Mouse (Mus musculus) T-helper 1 cell (primary cell): ENCODE measurements at regions not wholly inside any gene's neighbourhood (a gene's known extent, or its start where the extent isn't known, plus 50 kb on each side); places are given as distances from the start of the nearest gene placed in this dataset.
"Not testable (repeated sequence)": the region's sequence is repeated elsewhere in the genome, so short reads cannot be mapped to it uniquely, and the experiment has no call there.

ENCODE experiments used
- in situ Hi-C: fragments of 300-600 bp; cut with MboI, MseI; formaldehyde crosslinking; loops from one replicate; pipeline ENCODE4 v1.15.1; 2025; ENCODE audit warnings: high pct_unique_total_duplicates

DNA sequence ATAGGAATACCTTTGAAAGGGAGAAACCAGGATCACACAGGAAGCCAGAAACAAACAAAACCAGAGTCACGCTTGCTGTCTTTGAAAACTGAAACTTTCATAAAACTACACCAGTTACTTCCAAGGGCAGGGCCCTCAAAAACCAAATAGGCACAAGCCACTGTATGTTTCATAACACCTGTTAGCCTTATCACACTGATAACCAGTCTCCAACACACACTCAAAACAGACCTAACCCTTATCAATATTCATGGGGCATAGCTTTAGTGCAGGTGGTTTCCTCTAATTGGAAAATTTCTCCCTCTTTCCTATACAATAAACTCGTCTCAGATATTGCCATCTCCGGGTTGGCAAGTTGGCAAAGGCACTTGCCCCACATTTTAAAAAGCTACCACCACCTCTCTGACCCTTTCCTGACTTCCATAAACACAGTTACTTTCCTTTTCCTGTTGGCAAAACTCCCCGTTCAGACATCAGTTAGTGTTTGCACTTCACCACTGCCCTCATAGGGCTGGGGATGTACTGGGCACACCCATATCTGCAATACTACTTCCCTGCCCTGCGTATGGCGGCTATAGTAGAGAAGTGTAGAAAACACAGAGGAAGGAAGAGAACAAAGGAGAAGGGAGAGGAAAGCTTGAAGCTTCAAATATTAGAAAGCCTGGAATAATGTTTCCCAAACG is 169.1 kb upstream of the Col8a1 start:
- in situ Hi-C loops = no loop called here

DNA sequence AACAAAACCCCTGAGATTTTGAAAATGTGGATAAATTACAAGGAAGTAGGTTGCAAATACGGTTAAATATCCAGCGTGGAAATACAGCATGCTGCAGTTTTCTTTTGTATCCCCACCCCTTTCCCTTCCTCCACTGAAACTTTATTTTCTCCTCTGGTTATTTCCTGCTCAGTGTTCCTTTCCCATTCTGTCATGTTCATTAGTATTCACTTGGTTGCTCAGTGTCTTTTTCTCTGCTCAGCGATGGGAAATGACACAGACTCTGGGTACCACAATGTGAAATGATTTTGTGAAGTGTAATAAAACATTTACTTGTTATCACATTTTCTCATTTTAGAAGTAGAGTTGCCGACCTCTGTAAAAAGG is 169.6 kb upstream of the Col8a1 start:
- in situ Hi-C loops = no loop called here

DNA sequence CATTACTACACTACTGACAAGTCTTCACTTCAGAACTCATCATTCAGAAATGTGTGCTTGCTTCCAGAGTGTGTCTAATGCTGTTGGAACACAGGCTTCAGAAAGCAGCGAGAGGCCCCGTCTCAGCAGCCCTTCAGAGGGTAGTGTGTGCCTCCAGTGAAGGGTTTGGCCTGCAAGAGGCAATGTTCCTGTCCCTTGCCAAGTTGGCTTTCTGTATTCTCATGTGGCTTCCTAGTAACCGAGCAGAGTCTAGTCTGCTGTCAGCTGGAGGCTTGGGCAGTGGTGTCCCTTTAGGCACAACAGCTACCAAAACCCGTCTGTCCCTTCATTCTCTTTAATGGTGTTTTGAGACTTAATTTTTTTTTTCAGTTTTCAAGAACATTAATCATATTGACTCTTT is 173.3 kb upstream of the Col8a1 start:
- in situ Hi-C loops = no loop called here

DNA sequence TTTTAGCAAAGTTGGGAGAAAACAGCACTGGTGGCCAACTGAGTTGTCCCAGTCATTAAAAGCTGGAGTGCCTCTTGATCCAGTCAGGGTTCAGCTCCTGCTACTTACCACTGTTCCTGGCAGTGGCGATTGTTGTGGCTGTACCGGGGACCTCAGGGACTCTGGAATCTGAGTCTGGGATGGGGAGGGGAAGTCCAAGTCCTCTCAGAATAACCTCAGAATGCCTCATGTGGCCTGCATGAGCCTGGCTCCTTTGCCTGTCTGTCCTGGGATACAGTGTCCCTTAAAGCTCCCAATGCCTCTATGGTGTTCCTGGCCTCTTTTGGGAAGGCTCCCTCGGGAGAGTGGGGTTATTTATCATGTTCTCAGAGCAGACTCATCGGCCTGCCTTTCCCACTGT is 173.8 kb upstream of the Col8a1 start:
- in situ Hi-C loops = no loop called here

DNA sequence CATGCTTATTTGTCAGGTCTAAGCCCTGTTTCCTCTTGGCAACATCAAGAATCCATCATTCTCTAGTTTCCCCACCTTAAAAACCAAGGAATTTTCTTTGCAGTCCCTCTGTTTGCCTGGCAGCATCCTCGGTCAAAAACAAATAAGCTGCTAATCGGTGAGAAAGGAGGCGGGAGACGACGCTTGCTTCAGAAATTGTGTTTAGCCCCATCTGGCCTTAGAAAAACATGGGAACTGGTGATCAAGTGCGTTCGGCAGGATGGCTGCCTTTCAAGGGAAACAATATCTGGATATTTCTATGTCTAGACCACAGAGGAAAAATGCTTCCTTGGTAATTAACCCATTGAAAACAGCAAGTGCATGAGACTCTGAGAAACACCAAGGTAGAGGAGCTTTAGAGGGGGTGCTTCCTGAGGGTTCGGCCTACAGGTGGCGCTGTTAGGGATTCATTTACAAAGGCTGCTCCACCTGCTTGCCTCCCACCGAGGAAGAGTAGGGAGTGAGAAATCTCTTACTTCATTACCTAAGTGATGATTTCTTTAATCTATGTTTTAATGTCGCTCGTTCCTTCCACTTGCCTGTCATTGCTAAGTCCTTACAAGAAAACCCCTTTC is 174.7 kb upstream of the Col8a1 start:
- in situ Hi-C loops = no loop called here

DNA sequence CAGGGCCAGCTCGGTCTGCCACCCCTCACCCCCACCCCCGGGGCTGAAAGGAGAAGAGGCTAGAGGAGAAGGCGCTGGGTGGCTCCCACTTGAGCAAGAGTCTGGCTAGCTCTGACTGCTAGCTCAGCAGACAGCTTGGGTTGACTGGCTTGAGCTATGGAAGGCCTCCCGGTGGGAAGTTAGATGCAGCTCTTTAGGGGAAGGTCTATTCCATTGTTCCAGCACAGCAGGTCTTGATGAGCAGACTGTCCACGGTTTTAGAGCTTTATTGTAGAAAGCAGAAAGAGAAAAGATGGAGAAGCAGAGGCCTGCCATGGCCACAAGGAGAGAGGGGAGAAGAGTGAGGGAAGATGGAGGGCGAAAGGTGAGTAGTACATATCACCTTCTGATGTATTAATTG is 190.9 kb upstream of the Col8a1 start:
- in situ Hi-C loops = no loop called here

DNA sequence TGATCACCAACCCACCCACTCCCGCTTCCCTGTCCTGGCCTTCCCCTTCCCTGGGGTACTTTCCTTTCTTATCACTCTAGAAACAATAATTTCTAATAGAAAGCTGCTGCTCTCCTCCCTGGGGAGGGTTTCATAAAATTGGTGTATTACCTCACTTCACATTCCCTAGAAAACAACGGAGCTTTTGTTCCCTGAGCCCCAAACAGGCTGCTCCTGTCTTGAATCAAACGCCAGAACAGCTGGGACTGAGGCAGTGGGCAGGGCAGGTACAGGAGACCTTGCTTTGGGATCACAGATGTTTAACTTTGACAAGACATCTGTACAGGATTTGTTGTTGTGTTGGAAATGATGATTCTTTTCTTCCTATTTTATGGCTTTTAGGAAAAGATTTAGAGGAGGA is 192.8 kb upstream of the Col8a1 start:
- in situ Hi-C loops = no loop called here

DNA sequence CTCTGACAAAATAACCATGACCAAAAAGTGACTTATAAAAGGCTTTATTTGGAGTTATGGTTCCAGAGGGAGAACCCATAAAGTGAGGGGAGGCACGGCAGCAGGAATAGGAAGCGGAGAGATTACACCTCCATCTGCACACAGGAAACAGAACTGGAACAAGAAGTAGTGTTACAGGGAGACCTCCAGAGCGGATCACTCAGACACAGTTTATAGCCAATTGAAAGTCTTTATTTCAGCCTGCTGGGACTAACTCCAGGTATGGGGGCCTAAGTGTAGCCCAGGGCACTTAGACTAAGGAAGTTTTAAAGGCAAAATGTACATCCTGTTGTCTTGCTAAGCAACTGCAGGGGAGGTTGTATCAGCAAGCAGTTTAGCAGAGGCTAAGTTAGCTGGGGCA is 195.1 kb upstream of the Col8a1 start:
- in situ Hi-C loops = no loop called here

DNA sequence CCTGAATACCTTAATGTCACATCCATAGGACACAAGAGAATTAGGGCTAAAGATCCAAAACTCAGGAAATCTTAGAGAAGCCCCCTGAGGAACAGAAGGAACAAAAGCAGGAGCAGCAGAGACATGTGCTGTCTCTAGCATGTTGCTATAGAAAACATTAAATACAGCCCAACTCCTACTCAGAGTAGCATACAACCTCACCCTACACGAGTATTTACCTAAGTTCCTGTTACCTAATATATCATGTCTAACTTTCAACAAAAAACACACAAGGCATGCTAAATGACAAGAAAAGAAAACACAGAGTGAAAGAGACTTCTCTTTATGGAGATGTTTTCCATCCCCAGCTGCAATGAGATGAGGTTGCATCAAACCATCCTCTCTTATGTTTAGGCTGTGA is 216.4 kb upstream of the Col8a1 start:
- in situ Hi-C loops = no loop called here

DNA sequence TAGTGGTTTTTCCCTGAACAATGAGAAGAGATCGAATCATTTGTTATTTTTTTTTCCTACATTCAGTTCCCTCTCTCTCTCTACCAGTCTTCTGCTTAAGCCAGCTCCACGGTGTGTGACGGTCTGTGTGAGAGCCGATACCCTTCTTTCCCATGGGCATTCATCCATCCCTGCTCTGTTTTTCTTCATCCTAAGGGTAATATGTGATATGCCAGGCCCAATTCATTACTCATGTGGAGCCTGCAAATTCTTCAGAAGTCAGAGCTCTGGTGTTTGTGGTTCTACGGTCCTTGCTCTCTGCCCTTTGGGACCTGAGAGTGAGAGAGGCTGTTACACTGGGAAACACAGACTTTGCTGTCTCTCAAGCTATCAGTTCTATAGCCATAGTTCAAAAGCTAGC is 229.6 kb upstream of the Col8a1 start:
- in situ Hi-C loops = no loop called here

DNA sequence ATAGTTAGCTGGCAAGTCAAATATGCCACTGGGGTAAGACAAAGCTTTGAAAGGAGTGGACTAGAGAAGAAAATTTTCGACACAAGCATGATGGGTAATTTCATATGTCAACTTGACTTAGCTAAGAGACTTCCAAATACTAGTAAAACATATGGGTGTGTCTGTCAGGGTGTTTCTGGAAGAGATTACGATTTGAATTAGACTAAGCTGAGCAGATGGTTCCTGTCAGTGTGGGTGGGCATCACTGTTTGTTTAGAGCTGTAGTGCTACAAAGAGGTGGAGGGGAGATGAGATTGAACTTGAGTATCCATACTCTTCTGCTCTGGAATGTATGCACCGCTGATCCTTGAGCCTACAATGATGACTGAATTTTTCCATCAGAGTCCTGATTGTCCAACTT is 251.2 kb upstream of the Col8a1 start:
- in situ Hi-C loops = no loop called here

DNA sequence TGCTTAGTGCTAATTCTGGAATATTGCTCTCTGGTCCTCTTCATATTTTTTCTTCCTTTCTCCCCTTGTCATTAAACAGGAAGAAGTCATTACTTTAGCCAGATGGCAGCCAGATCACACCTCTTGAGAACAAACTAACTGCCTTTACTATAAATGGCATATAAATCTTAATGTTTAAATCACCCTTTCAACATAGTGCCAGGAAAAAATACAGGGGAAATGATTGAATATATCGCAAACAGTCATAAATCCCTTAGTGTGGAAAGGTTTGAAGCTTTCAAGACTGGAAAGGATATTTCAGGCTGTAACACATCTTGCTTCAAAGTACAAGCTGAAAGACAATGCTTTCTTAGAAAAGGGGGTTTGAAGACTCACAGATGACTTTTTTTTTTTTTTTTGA is 259.0 kb upstream of the Col8a1 start:
- in situ Hi-C loops = no loop called here

DNA sequence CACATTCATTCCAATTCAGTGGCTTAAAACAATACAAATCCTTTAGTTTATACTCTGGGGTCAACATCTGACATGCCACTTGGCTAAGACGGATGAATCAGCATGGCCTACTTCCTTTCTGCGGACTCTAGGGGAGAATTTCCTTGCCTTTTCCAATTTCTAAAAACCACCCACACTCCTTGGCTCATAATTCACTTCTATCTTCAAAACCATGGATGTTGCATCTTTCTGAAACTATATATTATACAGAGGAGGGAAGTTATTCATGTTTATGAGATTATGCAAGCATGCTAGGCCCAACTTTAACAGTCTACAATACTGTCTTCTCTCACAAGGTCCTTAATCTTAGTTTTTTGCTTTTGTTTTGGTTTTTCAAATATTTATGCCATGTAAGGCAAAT is 273.0 kb upstream of the Col8a1 start:
- in situ Hi-C loops = no loop called here

DNA sequence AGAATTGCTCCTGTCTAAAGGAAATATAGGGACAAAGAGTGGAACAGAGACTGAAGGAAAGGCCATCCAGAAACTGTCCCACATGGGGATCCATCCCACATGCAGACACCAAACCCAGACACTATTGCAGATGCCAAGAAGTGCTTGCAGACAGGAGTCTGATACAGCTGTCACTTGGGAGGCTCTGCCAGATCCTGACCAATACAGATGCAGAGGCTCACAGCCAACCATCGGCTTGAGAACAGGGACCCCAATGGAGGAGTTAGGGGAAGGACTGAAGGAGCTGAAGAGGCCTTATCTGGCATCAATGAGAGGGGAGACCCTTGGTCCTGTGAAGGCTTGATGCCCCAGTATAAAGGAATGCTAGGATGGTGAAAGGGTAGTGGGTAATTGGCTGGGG is 274.0 kb upstream of the Col8a1 start:
- in situ Hi-C loops = not testable (repeated sequence)

DNA sequence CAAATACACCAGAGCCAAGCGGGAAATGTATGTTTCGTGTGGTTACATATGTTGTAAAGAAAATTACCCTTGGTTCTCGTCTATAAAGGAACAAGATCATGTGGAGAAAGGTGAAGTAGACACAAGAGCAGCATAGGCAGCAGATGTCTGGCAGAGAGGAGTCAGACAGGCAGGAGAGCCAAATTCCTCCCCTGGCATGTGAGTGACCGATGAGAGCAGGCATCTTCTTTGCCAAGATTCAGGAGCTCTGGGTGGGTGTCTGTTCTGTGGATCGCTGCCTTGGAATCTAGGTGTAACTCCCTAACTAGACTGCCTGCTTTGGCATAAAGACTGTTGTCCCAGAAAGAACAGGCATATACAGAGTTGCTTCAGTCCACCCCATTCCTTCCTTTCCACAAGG is 275.1 kb upstream of the Col8a1 start:
- in situ Hi-C loops = no loop called here

DNA sequence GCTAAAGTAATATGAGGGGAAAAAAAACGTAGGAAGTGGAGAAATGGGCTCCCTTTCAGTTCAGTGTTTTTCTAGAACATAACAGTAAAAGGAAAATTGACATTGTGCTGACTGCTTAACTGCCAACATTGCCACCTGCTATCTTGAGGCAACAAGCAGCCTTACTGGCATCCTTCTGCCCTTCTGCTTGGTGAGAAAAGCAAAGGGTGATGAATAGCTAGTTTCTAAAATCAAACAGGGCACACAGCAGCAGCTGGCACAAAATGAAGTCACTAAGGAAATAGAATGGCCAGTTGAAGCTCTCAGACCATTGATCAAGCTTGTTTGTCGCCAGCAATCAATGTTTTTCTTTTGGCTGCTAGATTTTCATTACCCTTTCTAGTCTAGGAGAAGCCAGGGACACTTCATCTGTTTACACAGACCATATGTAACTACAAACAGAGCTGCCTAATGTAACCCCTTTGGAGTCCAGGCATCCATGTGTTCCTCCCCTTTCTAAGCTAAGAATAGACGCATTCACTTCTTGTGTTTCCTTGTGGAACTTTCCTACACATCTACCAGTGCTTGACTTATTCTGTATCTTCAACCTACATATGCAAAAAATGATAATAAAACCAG is 314.2 kb upstream of the Col8a1 start:
- in situ Hi-C loops = no loop called here

DNA sequence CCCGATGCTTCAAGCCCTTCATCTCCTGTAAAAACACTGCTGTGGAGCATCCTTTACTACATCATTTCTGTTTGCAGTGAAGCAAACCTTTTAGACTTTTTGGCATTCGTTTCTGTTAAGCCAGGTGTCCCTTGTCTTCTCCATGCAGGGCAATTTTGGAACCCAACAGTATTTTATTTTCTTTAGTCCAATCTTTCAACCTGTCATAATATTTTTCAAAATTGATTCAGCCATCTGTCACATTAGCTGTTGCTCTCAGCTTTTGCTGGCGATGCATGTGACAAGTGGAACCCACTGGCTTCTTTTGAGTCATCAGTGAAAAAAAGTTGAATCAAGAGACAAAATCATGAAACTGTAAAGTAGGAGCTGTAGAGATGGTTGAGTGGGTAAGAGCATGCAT is 317.9 kb upstream of the Col8a1 start:
- in situ Hi-C loops = no loop called here

DNA sequence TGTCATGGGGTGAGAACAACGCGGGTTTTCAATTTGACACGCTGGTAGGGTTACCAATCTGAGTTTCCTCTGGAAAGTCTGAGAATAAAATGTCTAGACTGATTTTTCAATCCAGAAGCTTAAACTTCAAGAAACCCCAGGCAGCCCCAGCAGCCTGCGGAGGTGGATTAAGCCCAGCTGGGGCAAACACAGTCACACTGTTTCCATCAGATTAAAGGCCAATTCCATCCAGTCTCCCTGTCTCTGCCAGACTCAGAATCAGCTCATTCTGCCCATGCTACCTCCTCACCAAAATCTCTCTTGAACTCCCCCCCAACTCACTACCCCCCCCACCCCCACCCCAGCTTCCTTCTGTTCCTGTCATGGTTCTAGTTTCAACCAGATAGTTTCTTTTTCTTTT is 307.9 kb upstream of the Dcbld2 start:
- in situ Hi-C loops = no loop called here

DNA sequence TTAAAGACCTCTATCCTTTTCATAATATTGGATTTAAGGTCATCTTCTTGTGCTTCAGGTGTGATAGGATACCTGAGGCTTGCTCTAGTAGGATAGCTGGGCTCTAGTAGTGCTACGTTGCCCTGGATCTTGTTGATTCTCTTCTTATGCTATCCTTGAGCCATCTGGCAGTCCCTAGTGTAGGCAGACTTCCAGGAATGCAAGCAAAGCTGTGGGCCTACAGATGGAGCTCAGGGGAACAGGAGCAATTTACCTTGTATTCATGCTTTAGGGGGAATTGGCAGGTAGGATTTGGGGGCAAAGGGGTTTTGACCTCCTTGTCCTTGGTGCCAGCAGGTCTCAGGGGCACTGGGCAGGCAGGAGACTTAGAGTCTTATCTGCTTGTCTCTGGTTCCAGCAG is 297.8 kb upstream of the Dcbld2 start:
- in situ Hi-C loops = no loop called here

DNA sequence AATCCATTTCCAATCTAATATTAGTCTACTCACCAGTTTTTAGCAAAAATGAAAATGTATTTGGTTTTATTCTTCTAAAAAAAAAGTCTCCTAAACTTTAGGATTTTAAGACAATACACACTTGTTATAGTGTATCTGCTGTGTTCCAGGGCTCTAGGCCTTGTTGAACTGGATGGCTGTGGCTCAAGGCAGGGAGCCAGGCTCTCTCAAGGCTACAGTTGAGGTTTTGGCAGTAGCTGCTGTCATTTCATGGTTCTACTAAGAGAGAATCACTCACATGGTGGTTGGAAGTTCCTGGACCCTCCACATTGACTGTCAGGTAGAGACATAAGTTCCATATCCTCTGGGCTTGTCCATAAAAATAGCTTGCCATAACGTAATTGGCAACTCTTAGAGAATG is 282.2 kb upstream of the Dcbld2 start:
- in situ Hi-C loops = no loop called here

DNA sequence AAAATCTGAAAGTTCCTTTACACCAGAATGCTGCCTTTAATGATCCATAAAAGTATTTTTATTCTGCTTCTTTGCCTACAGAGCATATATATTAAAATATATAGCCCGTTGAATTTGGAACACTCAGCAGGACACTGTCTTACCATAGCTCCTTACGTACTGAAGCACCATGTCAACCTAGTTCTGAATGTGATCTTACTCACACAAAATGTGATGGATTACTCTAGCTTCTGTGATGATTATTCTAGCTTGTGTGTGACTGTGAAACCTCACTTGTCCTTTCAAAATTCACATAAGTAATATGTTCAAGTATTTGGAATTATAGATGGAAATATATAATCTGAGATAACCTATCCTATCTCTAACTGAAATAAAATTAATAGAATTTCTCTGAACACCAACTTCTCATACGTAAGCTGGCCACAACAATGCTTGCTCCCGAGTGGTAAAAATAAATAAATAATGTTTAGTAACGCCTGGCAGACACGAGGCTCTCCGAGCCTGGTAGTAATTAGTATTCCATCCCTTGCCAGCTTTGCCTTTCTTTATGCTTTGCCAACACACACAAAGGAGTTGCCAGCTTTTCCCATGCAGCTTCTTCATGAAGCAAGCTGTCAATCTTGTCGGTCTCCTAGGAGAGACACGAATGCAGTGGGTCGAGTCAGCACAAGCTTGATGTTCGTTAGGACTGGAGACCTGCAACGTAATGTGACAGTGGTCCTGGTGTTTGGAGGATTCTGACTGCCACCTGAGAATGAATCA is 271.9 kb upstream of the Dcbld2 start:
- in situ Hi-C loops = no loop called here

DNA sequence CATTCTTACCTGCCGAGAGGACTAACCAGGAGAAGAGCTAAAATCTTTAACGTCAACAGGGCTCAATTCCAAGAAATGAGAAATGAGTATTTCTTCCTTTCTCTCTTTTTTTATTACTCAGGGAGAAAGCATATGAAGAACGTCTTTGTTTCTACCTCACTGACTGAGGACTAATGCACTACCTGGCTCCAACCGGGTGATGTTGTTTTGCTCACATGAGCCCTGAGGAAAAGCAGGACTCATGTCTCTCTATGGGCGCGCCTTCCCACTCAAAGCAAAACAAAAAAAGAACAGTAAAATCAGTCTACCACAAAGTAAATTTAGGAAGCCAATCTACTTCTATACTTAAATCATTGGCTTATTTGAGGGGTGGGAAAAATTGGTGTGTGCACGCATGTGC is 271.3 kb upstream of the Dcbld2 start:
- in situ Hi-C loops = no loop called here

DNA sequence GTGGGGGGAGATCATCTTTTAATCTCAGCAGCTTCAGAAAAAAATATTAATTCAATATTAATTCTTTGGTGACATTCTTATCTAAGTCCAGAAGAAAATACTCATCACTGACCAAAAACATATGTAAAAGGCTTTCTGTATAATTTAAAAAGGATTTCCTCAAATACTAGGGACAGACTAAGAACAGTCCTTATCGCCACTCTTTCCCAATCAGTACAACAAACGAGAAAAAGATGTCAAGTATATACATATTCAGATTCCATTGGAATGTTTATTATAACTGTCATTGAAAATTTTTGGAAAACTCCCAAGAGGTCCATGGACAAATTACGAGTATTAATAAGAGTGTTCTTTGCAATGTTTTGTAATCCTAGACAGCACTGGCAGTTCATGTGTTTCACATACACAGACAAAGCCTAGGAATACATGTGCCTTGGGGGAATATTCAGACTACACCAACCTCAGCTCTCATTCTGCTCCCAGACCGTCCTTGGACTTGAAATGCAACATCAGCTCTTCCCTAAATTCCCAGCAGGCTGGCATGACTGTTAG is 270.4 kb upstream of the Dcbld2 start:
- in situ Hi-C loops = no loop called here
